Mouse (Mus musculus) megakaryocyte, embryonic 14.5 days (primary cell): ENCODE measurements around the gene Prkce.

ENCODE experiments used
- FLI1 ChIP-seq: IDR thresholded peaks from 2 replicates; pipeline ENCODE4 v1.6.1; 2012; ENCODE audit warnings: low read length, inconsistent platforms, mixed read lengths
- GATA1 ChIP-seq: IDR thresholded peaks from 3 replicates; pipeline ENCODE4 v1.6.1; 2012; ENCODE audit warnings: mixed read lengths, low read length, inconsistent platforms, borderline replicate concordance

DNA sequence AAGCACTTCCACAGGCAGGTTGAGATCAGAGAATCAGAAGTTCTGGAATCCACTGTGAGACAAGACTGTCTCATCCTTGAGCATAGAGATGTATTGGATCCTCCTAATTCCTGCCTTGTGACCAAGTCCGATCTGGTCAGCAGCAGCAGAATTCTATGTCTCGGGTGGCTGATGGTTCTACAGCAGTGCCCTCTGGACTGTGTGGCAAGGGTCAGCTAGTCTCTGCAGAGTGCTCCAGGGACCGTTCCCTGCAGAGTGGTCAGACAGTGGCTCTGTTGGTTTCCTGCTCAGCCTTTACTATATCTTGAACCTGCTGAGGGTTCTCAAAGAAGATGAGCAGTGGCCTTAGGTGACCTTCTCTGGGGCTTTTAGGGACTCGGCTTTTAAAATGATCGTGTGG lies 355.1 kb downstream of the Prkce start:
- TF ChIP-seq GATA1 (no peak), FLI1 (no peak)
